Mouse (Mus musculus): ENCODE data around the gene Arhgap4.

The Arhgap4 gene

DNA sequence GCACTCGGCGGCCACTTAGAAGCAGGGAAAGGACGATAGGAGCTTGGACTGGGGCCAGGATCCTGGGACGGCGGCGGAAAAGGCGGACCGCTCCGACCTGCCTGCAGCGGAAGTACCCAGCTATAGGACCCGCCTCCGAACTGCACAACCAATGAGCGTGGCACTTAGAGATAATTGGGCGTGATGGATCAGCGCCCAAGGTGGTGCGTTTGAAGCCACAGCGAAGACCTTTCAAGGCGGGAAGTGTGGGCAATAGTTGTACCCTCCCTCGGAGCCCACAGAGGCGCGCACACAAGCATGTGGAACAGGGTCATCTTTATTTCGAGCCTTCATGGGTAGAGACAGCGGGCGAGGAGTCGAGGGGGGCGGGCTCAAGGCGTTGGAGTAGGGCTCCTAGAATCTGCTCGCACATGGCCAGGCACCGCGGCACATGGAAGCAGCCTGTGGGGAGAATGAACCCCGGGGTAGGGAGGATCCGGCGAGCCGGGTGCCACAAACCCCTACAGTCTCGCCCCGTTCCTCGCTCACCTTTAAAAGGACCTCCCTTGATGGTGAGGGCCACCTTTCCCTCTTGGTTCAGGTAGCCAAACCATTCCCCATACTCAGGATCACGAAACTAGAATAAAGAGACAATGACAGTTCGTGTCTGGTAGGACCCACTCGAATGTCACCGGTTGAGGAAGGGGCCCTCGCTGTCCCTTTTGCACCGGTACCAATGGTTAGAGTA, at the start of gene Arhgap4, which contains the start of gene Naa10:
Gene Arhgap4 (minus strand): TSS at position 48 of the 727 bp plus-strand sequence.
Gene Naa10 (minus strand): TSS at position 122 of the 727 bp plus-strand sequence.
- in situ Hi-C loops (cut with MboI, MseI): no loop called here

GRCm38 (mm10) chrX:73970781-73971180, 49.1 kb upstream of the Arhgap4 start:
- in situ Hi-C loops (cut with MboI, MseI): no loop called here

DNA sequence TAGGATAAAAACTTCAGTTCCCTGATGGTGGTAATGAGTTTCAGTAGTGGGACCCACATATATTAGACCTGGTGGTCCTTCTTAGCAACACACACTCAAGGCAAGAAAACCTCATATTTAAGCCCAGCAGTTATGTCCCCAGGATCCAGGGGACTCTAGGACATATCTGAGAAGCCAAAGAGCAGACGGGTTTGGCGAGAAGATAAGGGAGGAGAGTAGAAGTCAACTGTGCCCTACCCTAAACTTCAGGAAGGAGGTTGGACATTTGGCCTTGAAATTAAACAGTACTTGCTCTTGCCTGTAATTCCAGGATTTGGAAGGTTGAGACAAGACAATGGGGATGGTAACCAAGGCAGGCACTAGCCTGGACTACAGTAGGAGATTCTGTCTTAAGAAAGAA, 48.1 kb upstream of the Arhgap4 start:
- in situ Hi-C loops (cut with MboI, MseI): no loop called here

- in situ Hi-C loops (cut with MboI, MseI): no loop called here
Measured at GRCm38 (mm10) chrX:73969167-73969566, 47.5 kb upstream of the Arhgap4 start.

DNA sequence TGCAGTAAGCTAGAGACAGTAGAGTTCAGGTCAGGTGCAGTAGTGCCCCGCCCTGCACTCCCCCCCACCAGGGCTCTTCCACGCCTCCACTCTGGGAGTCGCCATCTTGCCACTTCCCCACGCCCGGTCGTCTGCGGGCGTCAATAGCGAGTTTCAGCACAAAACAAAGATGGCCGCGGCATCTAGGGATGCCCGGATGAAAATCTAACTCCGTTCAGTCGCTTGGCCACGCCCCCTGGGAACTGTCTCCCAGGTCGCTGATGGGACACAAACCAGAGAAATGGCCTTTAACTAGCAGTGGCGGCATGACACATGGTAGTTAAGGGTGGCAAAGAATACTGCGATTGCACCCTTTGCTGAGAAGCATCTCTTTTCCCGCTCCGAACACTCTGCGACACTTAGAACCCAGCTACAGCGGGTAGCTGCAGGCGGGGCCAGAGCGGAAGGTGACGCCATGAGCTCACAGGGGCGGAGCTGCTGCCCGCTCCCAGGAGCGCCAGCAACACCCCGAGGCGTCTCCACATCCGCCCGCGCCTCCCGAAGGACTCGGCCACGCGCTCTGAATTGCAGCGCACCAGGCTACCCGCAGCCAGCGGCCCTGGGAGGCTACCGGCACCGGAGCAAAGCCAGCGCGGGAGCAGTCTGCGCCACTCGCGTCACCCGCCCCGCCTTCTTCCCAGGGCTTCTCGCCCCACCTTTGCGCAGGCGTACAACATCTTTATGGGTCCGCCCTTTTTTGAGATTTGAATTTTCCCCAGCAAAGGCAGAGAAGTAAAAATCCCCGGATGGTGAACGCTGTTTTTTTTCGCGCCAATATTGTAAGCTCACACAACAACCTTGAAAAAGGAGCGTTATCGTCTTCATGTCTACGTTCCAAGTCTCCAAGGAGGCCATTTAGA, 45.8 kb upstream of the Arhgap4 start:
- in situ Hi-C loops (cut with MboI, MseI): no loop called here

GRCm38 (mm10) chrX:73966248-73967176, 44.8 kb upstream of the Arhgap4 start, which contains the start of gene Hcfc1:
Gene Hcfc1, minus strand, starts transcription at chrX:73966357.
- in situ Hi-C loops (cut with MboI, MseI): no loop called here

- in situ Hi-C loops (cut with MboI, MseI): no loop called here
Measured at GRCm38 (mm10) chrX:73965307-73965706, 43.6 kb upstream of the Arhgap4 start.

DNA sequence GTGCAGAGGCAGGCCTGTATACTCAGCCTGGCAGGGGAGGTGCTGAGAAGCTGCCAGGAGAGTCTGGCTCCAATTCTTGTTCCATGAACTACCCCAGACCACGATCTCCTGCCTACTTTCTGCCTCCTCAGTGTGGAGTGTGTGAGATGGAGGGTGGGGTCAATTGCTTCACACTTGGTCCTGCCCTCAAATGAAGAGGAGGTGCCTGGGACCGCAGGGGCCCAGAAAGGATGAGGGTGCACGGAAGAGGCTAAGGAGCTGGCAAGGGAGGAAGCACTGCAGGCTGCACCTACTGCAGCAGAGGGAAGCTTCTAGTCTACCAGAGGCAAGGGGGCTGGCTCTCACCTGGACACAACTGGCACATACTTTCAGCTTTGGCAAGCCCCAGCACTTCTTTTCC, 42.7 kb upstream of the Arhgap4 start:
- in situ Hi-C loops (cut with MboI, MseI): no loop called here

DNA sequence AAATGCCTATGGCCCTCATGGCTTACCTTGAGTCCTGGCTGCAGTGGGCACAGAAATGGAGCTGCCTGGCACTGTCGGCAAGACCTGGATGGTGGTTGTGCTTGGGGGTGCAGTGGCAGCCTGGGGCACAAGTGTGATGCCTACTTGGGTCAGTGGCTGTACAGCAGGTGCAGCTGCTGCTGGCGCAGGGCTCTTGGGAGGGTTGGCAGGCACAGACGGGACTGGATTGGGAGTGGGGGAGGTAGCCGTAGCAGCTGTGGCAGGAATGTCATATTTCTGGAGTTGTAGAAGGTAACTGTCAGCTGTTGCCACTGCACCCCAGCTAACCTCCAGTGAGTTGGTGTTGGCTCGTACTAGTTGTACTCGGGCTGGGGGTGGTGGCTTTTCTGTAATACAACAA, 33.3 kb upstream of the Arhgap4 start:
- in situ Hi-C loops (cut with MboI, MseI): no loop called here

DNA sequence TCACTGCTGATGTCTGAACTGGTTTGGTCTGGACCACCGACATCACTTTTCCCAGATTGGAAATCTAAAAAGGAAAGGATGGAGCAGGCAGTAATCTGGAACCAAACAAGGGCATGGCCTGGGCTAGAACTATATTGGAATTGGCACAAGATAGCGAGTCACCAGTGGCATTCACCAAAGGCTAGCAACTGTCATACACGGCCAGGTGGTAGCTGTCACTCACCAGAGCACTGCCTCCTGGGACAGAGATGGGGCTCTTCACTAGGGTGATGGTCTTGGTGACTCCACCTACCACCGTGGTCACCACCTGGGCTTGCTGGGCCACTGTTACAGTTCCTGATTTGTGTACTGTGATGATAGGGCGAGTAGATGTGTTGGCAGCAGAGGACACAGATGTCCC, 30.9 kb upstream of the Arhgap4 start:
- in situ Hi-C loops (cut with MboI, MseI): no loop called here

DNA sequence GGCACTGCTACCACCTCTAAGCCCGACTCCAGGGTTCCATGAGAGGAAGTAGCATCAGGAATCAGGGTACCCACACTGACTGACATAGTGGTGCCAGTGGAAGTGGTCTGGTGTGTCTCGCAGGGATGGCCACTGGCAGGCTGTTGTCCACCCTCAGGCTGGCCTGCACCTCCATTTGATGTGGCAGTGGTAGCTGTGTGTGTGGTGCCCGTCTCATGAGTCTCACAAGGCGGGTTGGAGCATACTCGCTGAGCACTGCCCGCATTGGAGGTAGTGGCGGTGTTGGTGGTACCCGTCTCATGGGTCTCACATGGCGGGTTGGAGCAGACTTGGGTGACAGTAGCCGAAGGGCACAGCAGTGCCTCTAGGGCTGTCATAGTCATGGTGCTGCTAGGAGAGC, 27.7 kb upstream of the Arhgap4 start:
- in situ Hi-C loops (cut with MboI, MseI): loop anchor here (5.0 kb wide), 1 partner anchor 157 kb away; no protein-coding TSS in a partner anchor

GRCm38 (mm10) chrX:73948647-73949046, 27.0 kb upstream of the Arhgap4 start:
- in situ Hi-C loops (cut with MboI, MseI): loop anchor here (5.0 kb wide), 1 partner anchor 156 kb away; no protein-coding TSS in a partner anchor

DNA sequence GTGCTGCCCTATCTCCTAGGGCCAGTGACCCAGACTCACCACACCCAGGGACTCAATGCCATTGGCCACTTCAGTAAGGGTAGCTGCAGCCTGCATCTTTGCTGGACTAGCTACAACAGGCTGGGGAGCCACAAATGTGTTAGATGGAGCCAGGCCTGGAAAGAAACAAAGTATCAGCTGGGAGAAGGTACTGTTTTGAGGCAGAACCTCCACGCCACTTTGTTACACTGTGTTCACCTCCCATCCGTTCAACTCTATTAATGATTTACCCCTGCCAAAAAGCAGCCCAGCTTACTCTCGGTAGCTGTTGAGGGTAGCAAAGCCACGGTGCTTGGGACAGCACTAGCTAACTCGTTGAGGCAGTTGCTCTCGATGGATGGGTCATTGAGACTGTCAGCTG, 25.2 kb upstream of the Arhgap4 start:
- in situ Hi-C loops (cut with MboI, MseI): loop anchor here (5.0 kb wide), 1 partner anchor 155 kb away; no protein-coding TSS in a partner anchor

- in situ Hi-C loops (cut with MboI, MseI): no loop called here
Measured at GRCm38 (mm10) chrX:73942294-73942693, 20.6 kb upstream of the Arhgap4 start.

GRCm38 (mm10) chrX:73941860-73942259, 20.2 kb upstream of the Arhgap4 start:
- in situ Hi-C loops (cut with MboI, MseI): no loop called here

GRCm38 (mm10) chrX:73931871-73932270, 10.2 kb upstream of the Arhgap4 start:
- in situ Hi-C loops (cut with MboI, MseI): no loop called here

DNA sequence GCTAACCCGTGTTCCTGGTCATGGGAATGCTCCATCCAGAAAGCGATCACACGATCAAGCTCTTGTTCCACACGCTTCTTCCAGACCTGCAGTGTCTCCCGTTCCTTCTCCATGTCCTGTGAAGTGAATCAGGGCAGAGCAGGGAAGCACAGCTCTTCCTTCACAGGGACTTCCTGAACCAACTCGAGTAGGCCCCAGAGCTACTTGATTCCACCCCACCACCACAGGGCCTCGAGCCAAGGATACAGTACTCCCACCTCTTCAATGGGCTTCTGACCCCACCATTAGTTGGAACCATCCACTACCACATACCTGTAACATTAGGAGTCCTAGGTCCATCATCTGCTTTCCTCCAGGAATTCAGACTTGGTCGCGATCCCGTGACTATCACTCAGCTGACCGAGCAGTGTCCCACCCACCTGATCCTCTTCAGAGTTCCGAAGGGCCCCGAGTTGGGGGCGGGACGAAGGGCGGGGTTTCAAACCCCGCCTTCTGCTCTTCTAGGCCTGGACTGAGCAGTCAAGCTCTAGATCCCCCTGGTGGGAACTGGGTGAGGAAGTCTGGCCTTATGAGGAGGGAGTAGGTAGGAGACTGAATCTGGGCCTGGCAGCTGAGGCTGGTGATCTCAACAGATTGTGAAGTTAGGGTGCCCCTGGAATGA, 8.9 kb upstream of the Arhgap4 start, which contains the start of gene Renbp:
Gene Renbp (minus strand): TSS at position 449 of the 661 bp plus-strand sequence.
- in situ Hi-C loops (cut with MboI, MseI): no loop called here

GRCm38 (mm10) chrX:73922550-73922882, 846 bp upstream of the Arhgap4 start:
- in situ Hi-C loops (cut with MboI, MseI): no loop called here

DNA sequence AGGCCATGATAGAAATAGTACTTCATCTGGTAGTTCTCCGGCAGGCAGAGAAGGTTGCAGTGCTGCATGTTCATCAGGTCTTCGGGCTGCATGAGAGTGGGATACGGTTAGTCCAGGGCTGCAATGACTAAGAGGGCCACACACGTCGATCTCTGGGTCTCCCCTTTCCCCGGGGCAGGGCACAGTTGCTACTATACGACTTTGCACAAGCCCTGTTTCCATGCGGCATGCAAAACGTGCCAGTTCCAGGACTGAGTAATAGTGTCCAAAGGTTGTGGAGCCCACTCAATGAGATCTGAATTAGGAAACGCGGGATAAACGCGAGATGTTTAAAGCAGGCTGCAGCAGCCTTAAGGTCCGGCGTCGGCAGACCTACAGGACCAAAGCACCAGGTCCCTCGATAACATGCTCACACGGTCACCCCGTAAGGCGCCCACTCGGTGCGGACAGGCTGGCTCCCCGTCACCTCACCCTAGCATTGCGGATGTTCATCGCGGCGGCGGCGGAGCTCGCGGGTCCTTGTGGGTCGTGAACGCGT, 316 bp downstream of the Arhgap4 start:
- in situ Hi-C loops (cut with MboI, MseI): no loop called here

DNA sequence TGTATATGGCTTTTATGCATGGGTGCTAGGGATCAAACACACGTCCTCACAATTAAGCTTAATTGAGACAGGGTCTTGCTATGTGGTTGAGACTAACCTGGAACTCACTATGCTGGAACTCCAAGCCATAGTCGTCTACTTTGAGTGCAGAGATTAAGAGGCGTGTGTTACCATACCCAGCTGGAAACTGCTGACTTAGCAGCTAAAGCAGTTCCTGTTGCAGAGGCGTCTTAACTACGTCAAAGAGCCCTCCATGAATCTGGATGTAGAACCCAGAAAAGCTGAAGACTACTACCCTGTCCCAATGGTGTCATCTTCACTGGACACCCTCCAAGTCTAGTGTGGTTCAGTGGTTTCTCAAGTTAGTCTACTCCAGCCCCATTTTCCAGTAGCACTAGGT, 3.0 kb downstream of the Arhgap4 start:
- in situ Hi-C loops (cut with MboI, MseI): no loop called here

- in situ Hi-C loops (cut with MboI, MseI): no loop called here
Measured at GRCm38 (mm10) chrX:73916945-73917344, 4.7 kb downstream of the Arhgap4 start.
